Mouse (Mus musculus) thymus, postnatal 14 days (tissue): ENCODE results near the gene Brms1.
A peak's percentile ranks its signal among the peaks of the same experiment; 100 is the strongest.
"Not testable (repeated sequence)": the region's sequence is repeated elsewhere in the genome, so short reads cannot be mapped to it uniquely, and the experiment has no call there.

Experiments used
- DNase-seq: peaks from one replicate; pipeline ENCODE4 v3.0.0; 2021

Brms1 gene

DNA sequence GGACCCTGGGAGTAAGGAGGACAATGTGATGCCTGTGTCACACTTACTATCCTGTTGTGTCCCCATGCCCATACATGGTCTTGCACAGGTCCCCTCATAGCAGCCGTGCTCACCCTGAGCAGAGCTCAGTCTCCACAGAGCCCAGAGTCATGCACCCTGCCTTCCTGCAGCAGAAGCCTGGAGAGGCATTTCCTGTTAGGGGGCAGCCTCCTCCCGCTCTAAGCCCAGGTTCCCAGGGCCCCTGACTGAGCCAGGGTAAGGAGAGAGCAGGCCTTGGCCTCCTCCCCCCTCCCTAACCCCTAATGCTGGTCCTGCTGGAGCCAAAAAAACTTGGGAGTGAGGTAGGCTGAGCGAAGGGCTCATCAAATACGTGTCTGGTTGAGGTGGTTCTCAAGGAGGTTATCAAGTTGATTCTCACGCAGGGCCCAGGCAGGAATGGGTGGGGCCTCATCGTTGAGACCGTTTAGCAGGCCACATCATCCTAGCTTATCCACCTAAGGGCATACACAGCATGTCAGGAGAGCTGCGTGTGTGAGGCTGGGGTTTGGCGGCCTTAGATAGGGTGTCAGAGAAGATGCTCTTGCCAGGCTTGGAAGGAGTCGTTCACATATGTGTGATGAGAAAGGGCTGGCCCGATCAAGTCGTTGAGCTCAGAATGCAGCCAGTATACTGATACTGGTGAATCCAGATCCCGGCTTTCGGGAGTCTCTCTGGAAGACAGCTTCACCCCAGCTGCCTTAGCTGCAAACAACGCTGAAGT, 26.1 kb downstream of the Brms1 start:
- no peak for DNase-seq

DNA sequence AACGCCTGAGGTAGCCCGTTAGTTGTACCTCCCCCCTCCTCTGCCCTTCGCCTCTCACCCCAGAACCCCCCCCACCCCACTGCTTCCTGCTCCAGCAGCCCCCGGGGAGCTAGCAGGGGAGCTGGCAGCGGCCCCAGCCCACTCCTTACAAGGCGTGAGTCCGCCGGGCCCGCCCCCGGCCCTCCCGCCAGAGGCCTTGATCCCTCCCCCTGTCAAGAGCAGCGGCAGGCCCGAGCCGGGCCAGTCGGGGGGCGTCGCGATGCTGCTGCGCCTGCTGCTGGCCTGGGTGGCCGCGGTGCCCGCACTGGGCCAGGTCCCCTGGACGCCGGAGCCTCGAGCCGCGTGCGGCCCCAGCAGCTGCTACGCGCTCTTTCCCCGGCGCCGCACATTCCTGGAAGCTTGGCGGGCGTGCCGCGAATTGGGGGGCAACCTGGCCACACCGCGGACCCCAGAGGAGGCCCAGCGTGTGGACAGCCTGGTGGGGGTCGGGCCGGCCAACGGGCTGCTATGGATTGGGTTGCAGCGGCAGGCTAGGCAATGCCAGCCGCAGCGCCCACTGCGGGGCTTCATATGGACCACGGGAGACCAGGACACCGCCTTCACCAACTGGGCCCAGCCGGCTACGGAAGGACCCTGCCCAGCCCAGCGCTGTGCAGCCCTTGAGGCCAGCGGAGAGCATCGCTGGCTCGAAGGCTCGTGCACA, 26.9 kb downstream of the Brms1 start, which contains the start of gene Cd248:
Gene Cd248 (plus strand): TSS at position 212 of the 703 bp plus-strand sequence.
- DNase-seq: no peak

DNA sequence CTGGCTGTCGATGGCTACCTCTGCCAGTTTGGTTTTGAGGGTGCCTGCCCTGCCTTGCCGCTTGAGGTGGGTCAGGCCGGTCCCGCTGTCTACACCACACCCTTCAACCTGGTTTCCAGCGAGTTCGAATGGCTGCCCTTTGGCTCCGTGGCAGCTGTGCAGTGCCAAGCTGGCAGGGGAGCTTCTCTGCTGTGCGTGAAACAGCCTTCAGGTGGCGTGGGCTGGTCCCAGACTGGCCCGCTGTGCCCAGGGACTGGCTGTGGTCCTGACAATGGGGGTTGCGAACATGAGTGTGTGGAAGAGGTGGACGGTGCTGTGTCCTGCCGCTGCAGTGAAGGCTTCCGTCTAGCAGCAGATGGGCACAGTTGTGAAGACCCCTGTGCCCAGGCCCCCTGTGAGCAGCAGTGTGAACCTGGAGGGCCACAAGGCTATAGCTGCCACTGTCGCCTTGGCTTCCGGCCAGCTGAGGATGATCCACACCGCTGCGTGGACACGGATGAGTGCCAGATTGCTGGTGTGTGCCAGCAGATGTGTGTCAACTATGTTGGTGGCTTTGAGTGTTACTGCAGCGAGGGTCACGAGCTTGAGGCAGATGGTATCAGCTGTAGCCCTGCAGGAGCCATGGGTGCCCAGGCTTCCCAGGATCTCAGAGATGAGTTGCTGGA, 27.5 kb downstream of the Brms1 start:
- no peak for DNase-seq

DNA sequence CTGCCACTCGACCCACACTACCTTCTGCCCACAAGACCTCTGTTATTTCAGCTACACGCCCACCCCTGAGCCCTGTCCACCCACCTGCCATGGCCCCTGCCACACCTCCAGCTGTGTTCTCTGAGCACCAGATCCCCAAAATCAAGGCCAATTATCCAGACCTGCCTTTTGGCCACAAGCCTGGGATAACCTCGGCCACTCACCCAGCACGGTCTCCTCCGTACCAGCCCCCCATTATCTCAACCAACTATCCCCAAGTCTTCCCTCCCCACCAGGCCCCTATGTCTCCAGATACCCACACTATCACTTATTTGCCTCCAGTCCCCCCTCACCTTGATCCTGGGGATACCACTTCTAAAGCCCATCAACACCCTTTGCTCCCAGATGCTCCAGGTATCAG, 28.3 kb downstream of the Brms1 start:
- no peak for DNase-seq

DNA sequence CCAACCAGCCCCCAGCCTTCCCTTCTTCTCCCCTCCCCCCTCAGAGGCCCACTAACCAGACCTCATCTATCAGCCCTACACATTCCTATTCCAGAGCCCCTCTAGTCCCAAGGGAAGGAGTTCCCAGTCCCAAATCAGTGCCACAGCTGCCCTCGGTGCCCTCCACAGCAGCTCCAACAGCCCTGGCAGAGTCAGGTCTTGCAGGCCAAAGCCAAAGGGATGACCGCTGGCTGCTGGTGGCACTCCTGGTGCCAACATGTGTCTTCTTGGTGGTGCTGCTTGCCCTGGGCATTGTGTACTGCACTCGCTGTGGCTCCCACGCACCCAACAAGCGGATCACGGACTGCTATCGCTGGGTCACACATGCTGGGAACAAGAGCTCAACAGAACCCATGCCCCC, 28.8 kb downstream of the Brms1 start:
- no peak for DNase-seq

DNA sequence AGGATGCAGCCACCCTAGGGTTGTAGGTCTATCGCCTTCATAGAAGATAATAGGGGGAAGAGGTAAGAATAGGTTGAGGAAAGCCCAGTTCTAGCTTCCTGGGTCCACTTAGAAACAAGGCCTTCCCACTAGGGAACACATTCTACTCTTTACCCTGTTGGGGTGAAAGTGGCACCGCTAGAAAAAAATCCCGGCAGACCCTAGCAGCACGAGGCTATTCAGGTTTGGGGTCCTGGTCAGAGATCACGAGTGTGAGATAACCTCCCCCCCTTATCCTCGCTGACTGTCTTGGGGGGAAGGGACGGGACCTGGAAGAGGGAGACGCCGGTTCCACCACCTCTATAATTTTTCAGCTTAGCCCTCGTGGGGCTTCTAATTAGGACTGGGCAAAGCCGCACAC, 29.9 kb downstream of the Brms1 start:
- no peak for DNase-seq

DNA sequence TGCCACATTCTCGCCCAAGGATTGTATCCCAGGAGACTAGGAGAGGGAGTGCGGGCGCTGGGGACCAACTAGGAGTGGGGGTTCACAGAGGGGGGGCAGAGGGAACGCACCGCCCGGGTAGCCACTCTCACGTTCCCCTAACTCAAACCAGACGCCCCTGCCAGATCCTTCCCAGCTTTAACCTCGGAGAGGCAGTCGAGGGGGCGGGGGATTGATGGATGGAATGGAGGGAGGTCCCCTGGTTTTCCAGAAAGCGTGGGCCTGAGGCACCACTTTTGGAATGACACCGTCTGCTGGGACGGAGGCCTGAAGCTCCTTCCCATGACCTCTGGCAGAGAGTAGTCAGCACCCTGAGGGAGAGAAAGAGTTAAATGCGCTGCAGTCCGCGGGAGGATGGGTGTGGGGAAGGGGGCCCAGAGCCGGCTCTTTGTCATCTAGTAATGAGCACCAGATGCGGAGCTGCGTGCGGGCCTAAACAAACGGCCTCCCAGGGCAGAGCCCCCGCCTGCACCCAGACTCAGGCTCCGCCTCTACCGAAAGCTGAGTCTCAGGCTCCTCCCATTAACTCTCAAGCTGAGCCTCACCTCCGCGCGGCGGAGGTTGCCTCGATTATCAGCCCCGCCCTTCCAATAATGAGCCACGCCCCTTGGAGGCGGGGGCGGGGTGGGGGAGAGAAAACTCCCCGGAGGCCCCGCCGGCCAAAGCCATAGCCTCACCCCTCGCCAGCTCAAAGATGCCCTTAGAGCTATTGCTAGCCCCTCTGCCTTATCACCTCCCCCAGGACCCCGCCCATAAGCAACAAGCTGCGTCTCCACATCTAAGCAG, 30.6 kb downstream of the Brms1 start:
- no peak for DNase-seq

DNA sequence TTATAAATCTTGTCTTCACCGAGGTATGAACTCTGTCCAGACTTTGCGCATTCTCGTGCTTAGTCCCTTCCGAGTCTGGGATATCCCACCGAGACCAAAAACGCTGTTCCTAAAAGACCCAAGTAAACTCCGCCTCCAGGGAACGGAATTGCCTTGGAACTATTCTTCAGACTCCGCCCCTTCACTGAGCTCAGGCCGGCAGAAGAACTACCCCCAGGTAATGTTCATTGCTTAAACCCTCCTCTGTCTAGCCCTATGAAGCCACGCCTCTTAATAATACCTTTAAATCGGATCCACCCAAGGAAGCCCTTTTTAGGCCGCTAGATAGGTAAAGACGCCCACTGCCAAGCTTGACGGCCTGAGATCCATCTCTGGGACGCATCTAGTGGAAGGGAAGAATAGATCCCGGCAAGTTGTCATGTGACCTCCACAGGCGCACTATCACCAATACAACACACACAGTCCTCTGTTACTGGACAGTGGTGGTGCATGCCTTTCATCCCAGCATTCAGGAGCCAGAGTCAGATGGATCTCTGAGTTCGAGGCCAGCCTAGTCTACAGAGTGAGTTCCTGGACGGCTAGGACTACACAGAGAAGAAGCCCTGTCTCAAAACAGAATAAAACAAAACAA, 31.4 kb downstream of the Brms1 start:
- DNase-seq: no peak

DNA sequence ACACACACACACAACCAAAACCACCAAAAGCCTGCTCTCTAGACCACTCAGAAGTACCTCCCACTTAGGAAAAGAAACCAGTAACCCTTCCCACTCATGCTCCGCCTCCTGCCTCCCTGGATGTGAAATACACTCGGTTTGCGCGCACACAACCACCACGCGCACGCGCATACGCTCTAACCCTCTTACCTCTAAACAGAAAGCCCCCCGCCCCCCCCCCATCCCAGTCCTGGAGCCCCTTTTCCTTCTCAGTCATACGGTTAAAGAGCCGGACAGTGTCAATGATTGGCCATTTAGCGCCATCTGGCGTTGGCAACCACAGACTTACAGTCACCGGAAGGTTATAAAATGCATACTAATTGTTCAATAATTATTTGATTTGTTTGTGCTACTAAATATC, 31.9 kb downstream of the Brms1 start:
- peak; percentile 32 for DNase-seq

DNA sequence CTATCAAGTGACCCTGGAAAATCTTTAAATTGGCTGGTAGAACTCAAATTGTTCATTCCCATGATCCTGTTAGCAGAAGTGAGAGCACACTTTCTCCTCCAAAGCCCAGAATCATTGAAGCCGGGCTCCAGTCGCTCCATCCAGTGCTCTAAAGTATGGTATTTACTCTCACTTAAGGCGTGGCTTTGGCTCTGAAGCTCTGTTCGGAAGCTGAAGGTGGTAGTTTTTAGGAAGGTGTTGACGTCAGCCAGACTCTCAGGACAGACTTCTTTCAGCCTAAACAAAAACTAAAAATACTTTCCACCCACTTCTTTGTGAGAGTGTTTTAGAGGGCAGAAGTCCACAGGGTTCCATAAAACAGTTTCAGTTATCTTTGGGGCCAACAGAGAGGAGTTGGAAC, 32.4 kb downstream of the Brms1 start:
- DNase-seq: no peak

DNA sequence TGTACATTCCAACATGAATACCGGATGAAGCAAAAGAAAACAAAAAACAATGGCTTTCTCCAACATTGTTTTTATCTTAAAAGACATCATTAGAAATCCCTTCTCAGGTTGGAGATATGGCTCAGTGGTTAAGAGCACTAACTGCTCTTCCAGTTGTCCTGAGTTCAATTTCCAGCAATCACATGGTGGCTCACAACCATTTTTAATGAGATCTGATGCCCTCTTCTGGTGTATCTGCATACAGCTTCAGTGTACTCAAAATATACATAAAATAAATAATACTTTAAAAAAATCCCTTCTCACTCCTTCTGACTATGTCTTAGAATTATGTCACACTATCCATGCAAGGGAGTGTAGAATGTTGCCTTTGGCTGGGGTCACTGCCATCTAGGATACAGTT, 38.1 kb downstream of the Brms1 start:
- DNase-seq: no peak

DNA sequence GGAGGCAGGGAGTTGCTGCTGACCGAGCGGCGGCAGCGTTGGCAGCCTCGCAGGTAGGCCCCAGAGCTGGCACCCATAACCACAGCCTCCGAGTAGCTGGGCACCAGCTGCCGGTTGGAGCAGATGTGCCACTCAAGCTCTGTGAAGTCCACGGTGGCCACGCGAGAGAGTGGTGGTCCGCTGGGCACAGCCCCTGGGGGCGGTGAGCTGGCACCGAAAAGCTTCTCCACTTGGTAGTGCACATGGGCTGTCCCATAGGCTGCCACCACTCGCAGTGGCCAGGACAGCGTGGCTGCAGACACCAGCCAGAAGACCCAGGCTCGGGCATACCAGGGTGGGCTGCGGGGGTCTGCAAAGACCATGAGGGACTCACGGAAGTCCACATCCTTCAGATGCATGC, 40.9 kb downstream of the Brms1 start:
- DNase-seq: no peak

DNA sequence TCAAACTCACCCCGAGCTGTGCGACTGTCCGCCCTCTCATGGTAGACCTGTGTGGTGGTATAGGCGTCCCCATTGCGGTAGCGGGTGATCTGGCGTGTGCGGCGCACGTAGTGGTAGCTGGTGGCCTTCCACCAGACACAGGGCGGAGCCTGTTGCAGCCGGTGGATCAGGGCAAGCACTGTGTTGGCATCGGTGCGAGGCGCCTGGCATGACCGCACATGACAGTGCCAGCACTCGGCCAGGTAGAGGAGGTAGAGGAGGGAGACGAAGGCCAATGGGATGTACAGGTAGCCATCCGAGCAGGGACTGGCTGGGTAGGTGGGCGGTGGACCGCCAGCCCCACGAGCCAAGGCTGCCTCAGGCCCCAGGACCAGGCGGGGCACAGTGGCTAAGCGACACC, 41.4 kb downstream of the Brms1 start:
- DNase-seq: no peak

DNA sequence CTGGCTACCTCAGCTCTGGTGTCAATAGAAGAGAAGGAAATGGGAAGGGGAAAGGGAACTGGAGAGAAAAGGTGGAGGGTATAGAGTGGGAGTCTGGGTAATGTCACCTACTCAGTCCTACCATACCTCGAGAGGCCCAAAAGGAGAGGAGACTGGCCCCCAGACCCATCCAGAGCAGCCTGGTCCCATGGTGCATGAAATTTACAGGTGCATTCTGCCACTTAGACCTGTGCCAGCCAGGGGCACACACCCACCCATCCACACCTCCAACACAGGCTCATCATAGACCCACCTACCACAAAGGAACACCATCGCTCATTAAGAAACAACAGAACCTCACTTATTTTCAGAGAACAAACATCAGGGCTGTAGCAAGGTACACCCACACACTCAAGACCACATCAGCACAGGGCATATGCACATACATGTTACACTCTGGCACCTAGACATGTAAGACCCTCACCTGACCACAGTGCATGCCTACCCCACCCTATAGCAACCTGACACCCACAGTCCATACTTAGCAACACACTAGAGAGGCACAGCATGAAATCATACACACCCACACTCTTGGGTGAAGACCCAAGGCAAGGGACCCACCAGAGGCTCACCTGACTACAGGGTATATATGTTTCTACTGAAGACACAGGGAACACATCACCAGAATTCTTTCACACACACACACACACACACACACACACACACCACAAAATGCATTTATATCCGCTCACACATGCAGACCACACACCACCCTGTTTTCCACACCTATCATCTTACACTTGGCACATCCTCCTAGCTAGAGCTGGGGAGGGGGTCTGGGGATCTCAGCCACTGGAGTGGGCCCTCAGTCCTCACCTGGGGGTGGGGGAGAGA, 43.0 kb downstream of the Brms1 start:
- DNase-seq: no peak

DNA sequence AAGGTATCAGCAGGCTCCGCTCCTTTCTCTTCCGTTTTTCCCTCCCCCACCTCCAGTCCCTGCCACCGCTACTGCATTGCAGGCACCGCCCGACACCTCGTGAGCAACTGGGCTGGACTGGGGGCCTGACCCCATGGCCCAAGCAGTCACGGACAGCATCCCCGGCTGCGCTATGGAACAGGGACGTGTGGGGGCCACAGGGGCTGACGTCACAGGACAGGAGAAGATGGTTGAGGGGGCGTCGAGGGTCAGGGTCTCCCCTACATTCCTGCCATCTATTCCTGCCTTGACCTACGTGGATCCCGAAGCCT, 43.6 kb downstream of the Brms1 start:
- DNase-seq: no peak

DNA sequence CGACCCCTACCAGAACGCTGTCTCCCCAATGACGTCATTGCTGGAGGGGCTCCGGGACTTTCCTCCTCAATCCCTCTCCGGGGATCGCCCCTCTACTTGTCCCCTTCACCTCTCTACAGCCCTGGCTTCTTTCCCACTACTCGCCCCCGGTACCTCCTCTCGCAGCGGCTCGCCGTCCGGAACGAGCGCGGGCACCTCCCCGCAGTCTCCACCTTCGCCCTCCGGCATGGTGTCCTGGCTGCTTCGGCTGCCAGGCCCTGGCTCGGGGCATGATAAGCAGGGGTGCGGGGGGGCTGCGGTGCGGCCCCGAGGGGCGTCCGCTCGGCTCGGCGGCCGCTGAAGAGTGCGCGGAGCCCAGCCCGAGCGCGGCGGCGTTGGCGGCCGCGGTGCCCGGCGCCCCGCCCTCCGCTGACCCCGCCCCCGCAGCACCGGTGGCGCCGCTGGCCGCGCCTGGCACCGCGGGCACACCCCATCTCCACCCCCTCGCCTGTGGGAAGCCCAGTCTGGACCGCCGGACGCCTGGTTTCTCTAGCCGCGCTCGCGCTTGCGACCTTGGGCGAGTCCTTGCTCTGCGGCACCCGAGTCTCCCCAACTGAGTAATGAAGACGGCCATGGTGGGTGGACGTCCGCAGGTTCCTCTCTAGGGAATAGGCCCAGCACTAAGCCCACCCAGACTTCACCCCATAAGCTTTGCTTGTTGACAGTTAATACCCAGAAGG, 44.1 kb downstream of the Brms1 start, which contains the start of gene Tmem151a:
Gene Tmem151a (minus strand): TSS at position 387 of the 719 bp plus-strand sequence.
- DNase-seq: no peak

DNA sequence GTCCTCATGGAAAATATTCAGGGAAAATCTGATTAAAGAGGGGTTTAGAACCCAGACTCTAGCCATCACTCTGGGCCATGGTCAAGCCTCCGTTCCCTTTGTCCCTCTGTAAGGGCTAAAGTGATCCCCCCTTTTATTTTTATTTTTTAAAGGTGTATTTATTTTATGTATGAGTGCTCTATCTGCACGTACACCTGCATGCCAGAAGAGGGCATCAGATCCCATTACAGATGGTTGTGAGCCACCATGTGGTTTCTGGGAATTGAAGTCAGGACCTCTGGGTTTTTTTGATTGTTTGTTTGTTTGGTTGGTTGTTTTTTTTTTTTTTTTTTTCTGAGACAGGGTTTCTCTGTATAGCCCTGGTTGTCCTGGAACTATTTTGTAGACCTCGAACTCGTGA, 45.4 kb downstream of the Brms1 start:
- DNase-seq: not testable (repeated sequence)

DNA sequence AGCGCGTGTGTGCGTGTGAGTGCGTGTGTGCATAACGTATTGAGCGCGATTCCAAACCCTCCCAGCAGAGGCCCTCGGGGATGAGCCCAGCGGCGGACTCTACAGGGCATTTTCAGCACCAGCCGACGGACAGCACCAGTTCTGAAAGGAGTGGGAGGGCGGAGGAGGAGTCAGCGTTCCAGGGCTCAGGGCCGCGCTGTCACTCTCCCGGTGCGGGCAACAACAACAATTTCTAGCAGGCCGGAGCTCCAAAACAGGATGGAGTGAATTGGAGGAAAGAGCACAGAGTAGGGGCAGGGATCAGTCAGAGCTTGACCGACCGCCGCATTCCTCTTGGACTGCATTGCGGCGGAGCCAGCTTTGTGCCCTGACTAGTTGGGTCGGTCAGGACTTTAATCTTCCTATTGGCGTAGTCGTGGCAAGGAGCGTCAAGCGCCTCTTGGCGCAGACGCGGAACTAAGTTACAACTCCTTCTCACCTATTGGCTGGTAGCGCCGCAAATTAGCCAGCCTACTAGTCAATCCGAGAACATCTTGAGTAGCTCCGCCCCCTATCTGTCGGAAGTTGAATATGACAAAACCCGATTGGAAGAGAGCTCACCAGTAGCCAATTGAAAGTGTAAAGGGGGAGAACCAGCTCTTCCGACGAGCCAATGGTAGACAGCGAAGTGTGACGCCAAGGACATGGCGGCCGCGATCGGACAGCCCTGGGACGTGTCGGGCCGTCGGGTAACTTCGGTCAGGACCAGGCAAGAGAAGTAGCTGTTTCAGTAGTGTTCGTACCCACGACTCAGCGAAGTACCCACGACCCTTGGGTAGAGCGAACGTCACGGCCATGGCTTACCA, 47.0 kb downstream of the Brms1 start, which contains the start of gene Yif1a:
Gene Yif1a (plus strand): TSS at position 655 of the 845 bp plus-strand sequence.
- DNase-seq: peak; percentile 92

DNA sequence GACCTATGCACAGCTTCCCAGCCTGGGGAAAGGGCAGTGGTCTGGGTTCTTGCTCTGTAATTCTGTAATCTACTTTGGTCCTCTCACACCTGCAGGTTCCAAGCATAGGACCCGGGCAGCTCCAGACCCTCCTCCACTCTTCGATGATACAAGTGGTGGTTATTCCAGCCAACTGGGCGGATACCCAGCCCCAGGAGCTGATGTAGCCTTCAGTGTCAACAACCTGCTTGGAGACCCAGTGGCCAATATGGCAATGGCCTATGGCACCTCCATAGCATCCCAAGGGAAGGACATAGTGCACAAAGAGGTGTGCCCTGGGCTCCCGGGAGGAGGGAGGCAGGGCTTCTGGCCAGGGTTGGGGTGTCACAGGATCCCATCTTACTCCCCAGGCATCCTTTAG, 48.2 kb downstream of the Brms1 start:
- DNase-seq: no peak

DNA sequence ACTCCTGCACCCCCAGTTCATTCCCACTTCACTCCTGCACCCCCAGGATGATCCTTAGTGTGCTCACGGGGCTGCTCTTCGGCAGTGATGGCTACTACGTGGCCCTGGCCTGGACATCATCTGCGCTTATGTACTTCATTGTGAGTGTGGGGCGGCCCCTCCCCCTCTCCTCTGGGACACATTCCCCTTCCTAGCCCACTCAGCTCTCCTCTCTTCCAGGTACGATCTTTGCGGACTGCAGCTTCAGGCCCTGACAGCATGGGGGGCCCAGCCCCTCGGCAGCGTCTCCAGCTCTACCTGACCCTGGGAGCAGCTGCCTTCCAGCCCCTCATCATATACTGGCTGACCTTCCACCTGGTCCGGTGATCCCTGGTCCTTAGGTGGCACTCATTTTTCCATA, 50.9 kb downstream of the Brms1 start:
- no peak for DNase-seq
